Mouse (Mus musculus) C2C12 (cell line): Measurements from ENCODE around the gene Fabp1.

Source experiments
- CEBPB ChIP-seq: IDR thresholded peaks from one replicate; pipeline ENCODE4 v1.6.1; 2011; ENCODE audit warnings: low read depth, mild to moderate bottlenecking, control low read depth, moderate library complexity
- CTCF ChIP-seq: IDR thresholded peaks from one replicate; pipeline ENCODE4 v1.5.1; 2011; ENCODE audit not compliant: control insufficient read depth, insufficient read depth, insufficient read length
- FOSL1 ChIP-seq: IDR thresholded peaks from one replicate; pipeline ENCODE4 v1.8.0; 2011; ENCODE audit warnings: mild to moderate bottlenecking, low read length; ENCODE audit not compliant: poor library complexity, insufficient read depth, severe bottlenecking
- MAX ChIP-seq: IDR thresholded peaks from one replicate; pipeline ENCODE4 v1.6.1; 2011; ENCODE audit warnings: mild to moderate bottlenecking, control low read depth
- MYOG ChIP-seq: IDR thresholded peaks from one replicate; pipeline ENCODE4 v1.6.1; 2011; ENCODE audit not compliant: control insufficient read depth, insufficient read length; ENCODE audit errors: extremely low read depth
- USF1 ChIP-seq: IDR thresholded peaks from one replicate; pipeline ENCODE4 v1.6.1; 2011; ENCODE audit warnings: low read depth, mild to moderate bottlenecking, control low read depth, moderate library complexity

- no peak for TF ChIP-seq CEBPB
- no peak for TF ChIP-seq MYOG
- no peak for TF ChIP-seq CTCF
- TF ChIP-seq MAX, result no peak
- TF ChIP-seq USF1, result no peak
- TF ChIP-seq FOSL1, result no peak
Observed at GRCm38 (mm10) chr6:71240831-71241230, 41.2 kb downstream of the Fabp1 start.
